In the genomic region with DNA sequence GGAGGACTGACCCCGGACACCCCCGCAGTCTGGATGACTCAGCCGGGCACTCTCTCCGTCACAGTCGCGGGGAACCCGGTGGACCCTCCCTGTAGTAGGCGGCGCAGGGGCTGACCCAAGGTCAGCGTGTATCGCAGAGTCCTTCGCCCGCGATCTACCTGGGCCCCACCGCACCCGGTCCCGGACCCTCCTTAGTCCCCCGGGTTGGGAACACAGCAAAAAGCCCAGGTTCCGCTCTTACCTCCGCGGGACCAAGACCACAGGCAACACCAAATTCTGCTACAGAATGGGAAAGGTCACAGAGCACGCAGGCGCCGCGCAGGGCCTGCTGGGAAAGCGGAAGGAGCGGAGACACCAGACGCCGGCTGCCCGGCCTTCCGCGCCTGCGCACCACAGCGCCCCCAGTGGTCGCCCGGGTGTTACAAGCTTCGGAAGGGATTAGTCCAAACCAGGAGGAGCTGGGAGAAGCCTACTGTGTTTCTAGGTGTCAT, we compare ENCODE assay signal across 8 mouse cellular contexts. TPM values are rescaled to one million over a fixed set of nuclear protein-coding genes. Genes with fewer than 3 reads are reported as not detected.
DNase-seq lines count a peak whose midpoint lies in the region; ATAC-seq lines count a peak whose summit lies in the region.

TSS of gene Atp5mpl (minus strand) at position 295 of the 491 bp plus-strand sequence.

- H3K9ac ChIP-seq in hindbrain, embryonic 12.5 days: peak within 1 kb of the TSS; percentile 90

- ATAC-seq in hindbrain, embryonic 12.5 days (ENCODE audit: low FRiP score): peak; percentile 92

- H3K4me2 ChIP-seq in hindbrain, embryonic 12.5 days (replicated peaks): peak within 1 kb of the TSS; percentile 88

- peaks cover 13% of the 10 kb centered on the region for H3K4me1 ChIP-seq in hindbrain, embryonic 12.5 days

- DNase-seq in NIH3T3 (ENCODE audit: low read depth): peak; percentile 98
- DNase-seq in cerebellum, postnatal 10 days: peak; percentile 99 to 100
- peak; percentile 87 to 95 for DNase-seq in frontal cortex, postnatal 10 days (ENCODE audit: low spot score in 2 of 2)
- DNase-seq in layer of hippocampus, postnatal 14 days (ENCODE audit: low spot score in 2 of 2): peak; percentile 96 to 97
- DNase-seq in lung, postnatal 14 days: peak; percentile 98
- DNase-seq in retina, adult 2 months (ENCODE audit: low read depth, low spot score): peak; percentile 87
- DNase-seq in thymus, postnatal 36 days: peak; percentile 92 to 94

- no peaks in the 10 kb centered on the region for H3K27me3 ChIP-seq in hindbrain, embryonic 12.5 days

- H3K27ac ChIP-seq in hindbrain, embryonic 12.5 days: peak within 1 kb of the TSS; percentile 49

- no peaks in the 10 kb centered on the region for H3K9me3 ChIP-seq in hindbrain, embryonic 12.5 days (replicated peaks)

- H3K36me3 ChIP-seq in hindbrain, embryonic 12.5 days: peaks cover 11% of the 10 kb centered on the region

- H3K4me3 ChIP-seq in hindbrain, embryonic 12.5 days: peak within 1 kb of the TSS; percentile 92

- under 1% methylated on average over 37 of the region's 37 CpGs for WGBS in hindbrain, embryonic 12.5 days

RNA-seq across cellular contexts. Expression of gene Atp5mpl, which starts in this region (rescaled TPM):
- 524 and 615 TPM in 2 replicates for polyA plus RNA-seq in hindbrain, embryonic 12.5 days (2016; fragmentation: Nextera tagmentation; extraction: Ambion mirVana)
- 100 to 1,000 TPM; 434 to 440 TPM for total RNA-seq in layer of hippocampus, postnatal 14 days (2021)

Comparison
In these comparisons a context has a peak if more than half of its experiments do, and no peak if none do; other contexts are left out.
1. Peak in every context shown above with its lines: DNase-seq, ATAC-seq, H3K4me3 ChIP-seq and H3K27ac ChIP-seq.